Comparison of ENCODE assay signal across 14 mouse cellular contexts in genomic region chr10:121282436-121282835, GRCm38 (mm10).
DNase-seq lines count a peak whose midpoint lies in the region; ATAC-seq lines count a peak whose summit lies in the region.
"Had no signal": no experiment of that assay in that cellular context is flagged by ENCODE, and none has a peak within 500 bp of the region (broad histone marks: within the 10 kb centered on the region; RNA-seq: fewer than 3 reads in every experiment).

No protein-coding gene starts in this region.

- peaks cover 36% of the 10 kb centered on the region for H3K4me1 ChIP-seq in hindbrain, embryonic 10.5 days (replicated peaks)
- H3K4me1 ChIP-seq in hindbrain, embryonic 16.5 days (ENCODE audit: control insufficient read depth, insufficient read depth, low read depth, low read length), result no peaks in the 10 kb centered on the region
- H3K4me1 ChIP-seq: midbrain, embryonic 15.5 days had no signal

- no peak overlapping the region for H3K4me3 ChIP-seq in hindbrain, embryonic 10.5 days
- H3K4me3 ChIP-seq in hindbrain, embryonic 16.5 days (ENCODE audit: low read length), result no peak overlapping the region
- H3K4me3 ChIP-seq: erythroblast, embryonic 14.5 days; midbrain, embryonic 15.5 days had no signal

- H3K9ac ChIP-seq in hindbrain, embryonic 16.5 days (ENCODE audit: low read depth, low read length), result no peak overlapping the region
- H3K9ac ChIP-seq: midbrain, embryonic 15.5 days had no signal

- peaks cover 9% of the 10 kb centered on the region; the same call in 1 of the 2 replicates for H3K36me3 ChIP-seq in hindbrain, embryonic 10.5 days
- H3K36me3 ChIP-seq in hindbrain, embryonic 16.5 days (ENCODE audit: control insufficient read depth, insufficient read depth, low read length), result peaks cover 7% of the 10 kb centered on the region

- H3K27me3 ChIP-seq in hindbrain, embryonic 10.5 days (ENCODE audit: insufficient read depth, poor library complexity, severe bottlenecking), result no peaks in the 10 kb centered on the region
- no peaks in the 10 kb centered on the region for H3K27me3 ChIP-seq in hindbrain, embryonic 16.5 days (replicated peaks; ENCODE audit: control insufficient read depth, insufficient read depth, low read length)
- H3K27me3 ChIP-seq: midbrain, embryonic 15.5 days had no signal

- H3K4me2 ChIP-seq in hindbrain, embryonic 16.5 days (ENCODE audit: low read length), result no peak overlapping the region
- H3K4me2 ChIP-seq: midbrain, embryonic 15.5 days had no signal

- no peak for ATAC-seq in hindbrain, embryonic 16.5 days
- ATAC-seq: midbrain, embryonic 15.5 days had no signal

- H3K9me3 ChIP-seq in hindbrain, embryonic 10.5 days, result no peaks in the 10 kb centered on the region
- no peaks in the 10 kb centered on the region for H3K9me3 ChIP-seq in hindbrain, embryonic 16.5 days (ENCODE audit: control insufficient read depth, low read length)
- H3K9me3 ChIP-seq: midbrain, embryonic 15.5 days had no signal

- DNase-seq in hindbrain, embryonic 10.5 days (ENCODE audit: low spot score), result no peak
- DNase-seq in retina, embryonic 14.5 days (ENCODE audit: low spot score), result peak; percentile 39
- DNase-seq in retina, postnatal 1 day, result no peak
- DNase-seq in thymus, adult 18-20 months, result peak; percentile 20 to 45
- no peak for DNase-seq in cerebellum, postnatal 36 days
- DNase-seq in ovary, postnatal 36 days (ENCODE audit: low spot score), result no peak
- DNase-seq in heart, postnatal 10 days, result no peak
- DNase-seq: cerebellum, adult 9-11 months; gastrocnemius, postnatal 14 days; heart, postnatal 36 days had no signal

- WGBS in hindbrain, embryonic 10.5 days, result 78% methylated on average over 11 of the region's 11 CpGs
- WGBS in hindbrain, embryonic 16.5 days, result 84% methylated on average over 11 of the region's 11 CpGs

- H3K27ac ChIP-seq in hindbrain, embryonic 10.5 days, result peak overlapping the region; percentile 45; the same call in 1 of the 2 replicates
- H3K27ac ChIP-seq in hindbrain, embryonic 16.5 days (ENCODE audit: low read depth, low read length), result no peak overlapping the region
- H3K27ac ChIP-seq: macrophage; midbrain, embryonic 15.5 days had no signal

- intact Hi-C loops in heart, postnatal 10 days (cut with DNase I), result no loop called here

Comparison
In these comparisons a context has a peak if more than half of its experiments do, and no peak if none do; other contexts are left out.
1. DNase-seq: peak in retina, embryonic 14.5 days (single experiment) and thymus, adult 18-20 months (2 of 2); none in hindbrain, embryonic 10.5 days (single experiment), retina, postnatal 1 day (single experiment), cerebellum, postnatal 36 days (0 of 2), ovary, postnatal 36 days (single experiment) and heart, postnatal 10 days (0 of 2).